Mouse (Mus musculus) forebrain, postnatal 0 days (tissue): ENCODE data around the gene Sag. TPM values are rescaled to one million over a fixed set of nuclear protein-coding genes. Genes with fewer than 3 reads are reported as not detected.

ENCODE experiments used
- ATAC-seq: fragments of 200-750 bp; cut with Nextera tagmentation; 2 replicates; pipeline ENCODE4 v1.8.0; 2017; ENCODE audit warnings: mild to moderate bottlenecking, moderate library complexity
- DNase-seq: peaks from one replicate; pipeline ENCODE4 v3.0.0-alpha.2; 2015
- H3K27ac ChIP-seq: fragments of 300-500 bp; sonication (generic); 2 replicates; pipeline ENCODE4 v1.5.1; 2014; ENCODE audit warnings: low read depth, mild to moderate bottlenecking, antibody characterized with exemption, low read length, moderate library complexity, mixed read lengths
- H3K27me3 ChIP-seq: fragments of 300-500 bp; sonication (generic); 2 replicates; pipeline ENCODE4 v1.6.1; 2014; ENCODE audit warnings: mild to moderate bottlenecking, low read length, mixed read lengths; ENCODE audit not compliant: insufficient read depth
- H3K36me3 ChIP-seq: fragments of 300-500 bp; sonication (generic); 2 replicates; pipeline ENCODE4 v1.6.1; 2014; ENCODE audit warnings: mild to moderate bottlenecking, moderate library complexity; ENCODE audit not compliant: insufficient read depth
- H3K4me1 ChIP-seq: fragments of 300-500 bp; sonication (generic); 2 replicates; pipeline ENCODE4 v1.6.1; 2014; ENCODE audit warnings: antibody characterized with exemption; ENCODE audit not compliant: insufficient read depth
- H3K4me2 ChIP-seq: fragments of 300-500 bp; sonication (generic); 2 replicates; pipeline ENCODE4 v1.6.1; 2014; ENCODE audit warnings: low read depth, mild to moderate bottlenecking, moderate library complexity
- H3K4me3 ChIP-seq: fragments of 300-500 bp; sonication (generic); 2 replicates; pipeline ENCODE4 v1.5.1; 2014; ENCODE audit warnings: low read depth, low read length, mixed read lengths
- H3K9ac ChIP-seq: fragments of 300-500 bp; sonication (generic); 2 replicates; pipeline ENCODE4 v1.6.1; 2014; ENCODE audit warnings: mild to moderate bottlenecking
- H3K9me3 ChIP-seq: fragments of 300-500 bp; sonication (generic); 2 replicates; pipeline ENCODE4 v1.6.1; 2016; ENCODE audit warnings: low read length
- CTCF ChIP-seq: sonication (generic); IDR thresholded peaks from 2 replicates; pipeline ENCODE4 v1.5.1; 2016; ENCODE audit warnings: antibody characterized with exemption, control low read depth, low read depth
- WGBS: fragments of 180-500 bp; shearing (Covaris S2); extraction: QIAGEN DNeasy Blood & Tissue Kit; methylation state at CpG from one replicate; pipeline ENCODE4 v1.1.7; 2014; 5-methylcytosine and 5-hydroxymethylcytosine counted together
- polyA plus RNA-seq: library from polyadenylated mRNA; unstranded; fragments of >200 nt; fragmentation: Nextera tagmentation; extraction: Ambion mirVana; gene quantifications from 2 replicates; pipeline ENCODE4 v1.2.1, GENCODE M21; 2015
- total RNA-seq: library from RNA; depleted of rRNA; stranded (reverse); fragments of >200 nt; gene quantifications from 2 replicates; pipeline ENCODE4 v1.2.3, GENCODE M21; 2014

Sag gene
- total and polyA plus RNA-seq, 2 experiments from 2014 or later = 0.76 to 1.6 TPM

- no peaks in the 10 kb centered on the region for H3K36me3 ChIP-seq
- no peaks in the 10 kb centered on the region for H3K27me3 ChIP-seq
- H3K4me1 ChIP-seq = no peaks in the 10 kb centered on the region
- H3K9ac ChIP-seq = no peak overlapping the region
- H3K4me3 ChIP-seq = no peak overlapping the region
- H3K4me2 ChIP-seq = no peak overlapping the region
- ATAC-seq = no peak
- WGBS = 66% methylated on average over 3 of the region's 3 CpGs
- DNase-seq = no peak
- TF ChIP-seq CTCF = no peak
- H3K9me3 ChIP-seq = no peaks in the 10 kb centered on the region
- H3K27ac ChIP-seq = no peak overlapping the region
These were observed 60.1 kb downstream of the Sag start for GRCm38 (mm10) chr1:87863602-87864001.

- ATAC-seq = no peak
- no peaks in the 10 kb centered on the region for H3K4me1 ChIP-seq
These were observed 61.4 kb downstream of the Sag start for GRCm38 (mm10) chr1:87864889-87865288.

GRCm38 (mm10) chr1:87866672-87867071 lies 63.2 kb downstream of the Sag start:
- Histone ChIP-seq H3K9ac (no peak overlapping the region), H3K4me3 (no peak overlapping the region), H3K27ac (no peak overlapping the region), H3K4me2 (no peak overlapping the region), H3K27me3 (no peaks in the 10 kb centered on the region), H3K9me3 (no peaks in the 10 kb centered on the region), H3K4me1 (no peaks in the 10 kb centered on the region), H3K36me3 (no peaks in the 10 kb centered on the region)
- TF ChIP-seq CTCF = no peak
- WGBS = 85% methylated on average over 1 of the region's 1 CpGs
- DNase-seq = no peak
- ATAC-seq = 0 out of 2 replicates have a peak, but pooled peaks have one; percentile 8

More at GRCm38 (mm10) chr1:87864889-87865288, 61.4 kb downstream of the Sag start:
- Histone ChIP-seq H3K9me3 (no peaks in the 10 kb centered on the region), H3K4me2 (no peak overlapping the region), H3K36me3 (no peaks in the 10 kb centered on the region), H3K27ac (no peak overlapping the region), H3K4me3 (no peak overlapping the region), H3K27me3 (no peaks in the 10 kb centered on the region), H3K9ac (no peak overlapping the region)
- TF ChIP-seq CTCF = no peak
- DNase-seq = no peak

GRCm38 (mm10) chr1:87871546-87871945 lies 68.1 kb downstream of the Sag start:
- Histone ChIP-seq H3K9me3 (no peaks in the 10 kb centered on the region), H3K27ac (no peak overlapping the region), H3K4me3 (no peak overlapping the region), H3K4me2 (no peak overlapping the region), H3K9ac (no peak overlapping the region), H3K4me1 (no peaks in the 10 kb centered on the region), H3K36me3 (no peaks in the 10 kb centered on the region), H3K27me3 (no peaks in the 10 kb centered on the region)
- ATAC-seq = no peak
- no peak for DNase-seq
- no peak for TF ChIP-seq CTCF

GRCm38 (mm10) chr1:87873081-87873480 lies 69.6 kb downstream of the Sag start:
- no peak overlapping the region for H3K9ac ChIP-seq
- H3K4me1 ChIP-seq = peaks cover 6% of the 10 kb centered on the region; the same call in 1 of the 2 replicates
- H3K27ac ChIP-seq = no peak overlapping the region
- ATAC-seq = no peak
- no peak for TF ChIP-seq CTCF
- H3K9me3 ChIP-seq = no peaks in the 10 kb centered on the region
- DNase-seq = no peak
- H3K27me3 ChIP-seq = no peaks in the 10 kb centered on the region
- no peaks in the 10 kb centered on the region for H3K36me3 ChIP-seq
- no peak overlapping the region for H3K4me3 ChIP-seq
- H3K4me2 ChIP-seq = no peak overlapping the region

DNA sequence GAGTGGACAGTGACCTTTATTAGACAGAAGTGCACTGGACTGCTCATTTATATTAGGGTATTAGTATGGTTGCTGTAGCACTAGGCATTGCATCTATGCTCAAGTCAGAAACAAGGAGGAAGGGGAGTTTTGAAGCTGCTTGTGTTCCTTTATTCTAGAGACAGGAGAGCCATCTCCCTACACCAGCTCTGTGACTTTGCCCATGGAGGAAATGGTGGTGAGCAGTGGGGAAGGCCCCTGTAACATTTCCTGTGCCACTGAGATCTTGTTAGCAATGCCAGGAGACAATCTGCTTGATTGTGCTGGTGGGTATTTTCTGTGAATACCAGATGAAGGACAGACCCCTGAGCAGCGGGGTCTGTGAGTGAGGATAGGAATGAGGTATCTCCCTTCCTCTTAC lies 72.6 kb downstream of the Sag start:
- no peak overlapping the region for H3K4me2 ChIP-seq
- no peaks in the 10 kb centered on the region for H3K27me3 ChIP-seq
- no peak overlapping the region for H3K27ac ChIP-seq
- 85% methylated on average over 1 of the region's 1 CpGs for WGBS
- no peak overlapping the region for H3K9ac ChIP-seq
- no peak overlapping the region for H3K4me3 ChIP-seq
- no peak for DNase-seq
- H3K4me1 ChIP-seq = peaks cover 14% of the 10 kb centered on the region
- no peaks in the 10 kb centered on the region for H3K9me3 ChIP-seq
- no peak for ATAC-seq
- H3K36me3 ChIP-seq = no peaks in the 10 kb centered on the region
- no peak for TF ChIP-seq CTCF

DNA sequence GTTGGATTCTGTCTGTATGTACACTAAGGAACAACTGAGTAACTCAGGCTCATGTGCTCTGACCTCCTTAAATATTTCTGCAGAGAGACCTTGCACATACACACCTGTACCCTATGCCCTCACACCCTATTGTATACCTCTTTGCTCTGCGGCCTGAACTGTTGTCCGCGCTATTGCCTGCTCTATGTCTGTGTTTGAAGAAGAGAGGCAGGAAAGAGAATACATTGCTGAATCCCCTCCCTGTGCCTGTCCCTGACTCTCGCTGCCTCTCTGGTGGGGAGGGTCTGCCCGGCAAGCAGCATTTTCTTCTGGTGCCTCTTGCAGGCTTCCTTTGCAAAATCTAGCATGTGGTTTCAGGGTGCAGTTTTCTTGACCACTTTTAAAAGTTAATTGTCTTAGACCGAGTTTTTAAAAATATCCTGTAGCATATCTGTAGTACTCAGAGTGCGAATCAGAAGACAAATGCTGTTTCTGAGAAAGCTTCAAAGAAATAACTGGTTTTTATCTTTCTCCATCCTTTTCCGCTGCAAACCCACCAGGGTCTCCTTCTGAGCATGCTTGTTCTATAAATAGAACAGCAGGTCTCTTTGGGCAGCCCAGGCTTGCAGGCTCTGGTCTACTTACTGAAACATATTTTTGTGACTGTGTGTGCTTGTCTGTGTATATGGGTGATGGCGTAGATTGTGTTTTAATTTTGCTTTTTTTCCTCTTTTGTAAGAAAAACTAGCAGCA lies 74.2 kb downstream of the Sag start:
- H3K36me3 ChIP-seq = no peaks in the 10 kb centered on the region
- no peak for TF ChIP-seq CTCF
- no peaks in the 10 kb centered on the region for H3K27me3 ChIP-seq
- WGBS = 63% methylated on average over 9 of the region's 9 CpGs
- H3K9ac ChIP-seq = no peak overlapping the region
- ATAC-seq (no peak), DNase-seq (no peak)
- H3K9me3 ChIP-seq = no peaks in the 10 kb centered on the region
- no peak overlapping the region for H3K4me2 ChIP-seq
- H3K4me3 ChIP-seq = no peak overlapping the region
- H3K27ac ChIP-seq = peak overlapping the region; percentile 9; the same call in 1 of the 2 replicates
- H3K4me1 ChIP-seq = peaks cover 14% of the 10 kb centered on the region
